Mouse (Mus musculus): ENCODE measurements around the gene Tcf7l2.

The Tcf7l2 gene

GRCm38 (mm10) chr19:55836930-55837687 lies 95.5 kb downstream of the Tcf7l2 start:
- DNase-seq: no peak

GRCm38 (mm10) chr19:55837924-55838323 lies 96.3 kb downstream of the Tcf7l2 start:
- peak; percentile 35 for DNase-seq

- DNase-seq: no peak
Observed at GRCm38 (mm10) chr19:55838389-55839035, 96.9 kb downstream of the Tcf7l2 start.

- DNase-seq: peak; percentile 58
Observed at GRCm38 (mm10) chr19:55839036-55839555, 97.5 kb downstream of the Tcf7l2 start.

- no peak for DNase-seq
Observed at GRCm38 (mm10) chr19:55840499-55841121, 99.0 kb downstream of the Tcf7l2 start.

- DNase-seq: no peak
Observed at GRCm38 (mm10) chr19:55842046-55842445, 100.4 kb downstream of the Tcf7l2 start.

- DNase-seq: no peak
Observed at GRCm38 (mm10) chr19:55843111-55843887, 101.7 kb downstream of the Tcf7l2 start.

GRCm38 (mm10) chr19:55845702-55846101 lies 104.1 kb downstream of the Tcf7l2 start:
- DNase-seq: no peak

GRCm38 (mm10) chr19:55846256-55846655 lies 104.6 kb downstream of the Tcf7l2 start:
- no peak for DNase-seq

- no peak for DNase-seq
Observed at GRCm38 (mm10) chr19:55847043-55847442, 105.4 kb downstream of the Tcf7l2 start.

GRCm38 (mm10) chr19:55850402-55851078 lies 108.9 kb downstream of the Tcf7l2 start:
- no peak for DNase-seq

- DNase-seq: peak; percentile 73
Observed at GRCm38 (mm10) chr19:55851498-55852324, 110.1 kb downstream of the Tcf7l2 start.

GRCm38 (mm10) chr19:55854389-55854788 lies 112.8 kb downstream of the Tcf7l2 start:
- DNase-seq: no peak

- DNase-seq: no peak
Observed at GRCm38 (mm10) chr19:55855571-55855970, 114.0 kb downstream of the Tcf7l2 start.

GRCm38 (mm10) chr19:55857328-55857727 lies 115.7 kb downstream of the Tcf7l2 start:
- no peak for DNase-seq

GRCm38 (mm10) chr19:55860009-55860743 lies 118.6 kb downstream of the Tcf7l2 start:
- no peak for DNase-seq

- DNase-seq: no peak
Observed at GRCm38 (mm10) chr19:55861746-55862145, 120.1 kb downstream of the Tcf7l2 start.

GRCm38 (mm10) chr19:55862559-55862958 lies 120.9 kb downstream of the Tcf7l2 start:
- no peak for DNase-seq

- no peak for DNase-seq
Observed at GRCm38 (mm10) chr19:55865049-55865448, 123.4 kb downstream of the Tcf7l2 start.

GRCm38 (mm10) chr19:55865774-55866578 lies 124.4 kb downstream of the Tcf7l2 start:
- no peak for DNase-seq

All from lung, postnatal 10 days (tissue).